Mouse (Mus musculus): Measurements from ENCODE around the gene Pklr. TPM values are rescaled to one million over a fixed set of nuclear protein-coding genes. Genes with fewer than 3 reads are reported as not detected.

Gene Pklr
- total and polyA plus RNA-seq, 2 experiments from 2014 or later = 0.05 TPM; not detected in 1

DNA sequence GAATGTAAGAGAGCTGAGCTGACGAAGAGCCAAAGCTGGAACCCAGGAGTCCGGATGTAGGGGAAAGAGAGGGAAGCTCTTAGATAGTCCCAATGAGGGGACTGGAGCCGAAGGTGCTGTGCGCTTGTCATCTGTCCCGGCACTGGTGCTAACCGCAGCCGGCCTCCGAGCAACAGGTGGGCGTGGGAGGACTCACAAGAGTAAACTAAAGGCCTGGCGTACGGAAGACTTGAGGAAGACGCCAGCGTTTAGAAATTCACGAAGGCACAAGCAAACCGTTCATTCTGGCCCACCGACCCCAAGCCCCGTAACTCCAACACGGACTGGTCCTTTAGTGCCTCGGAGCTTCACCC is 34.5 kb upstream of the Pklr start:
- Histone ChIP-seq H3K36me3 (ENCODE audit: insufficient read depth, low read length) (peaks cover 17% of the 10 kb centered on the region), H3K27me3 (ENCODE audit: insufficient read depth, low read length) (no peaks in the 10 kb centered on the region), H3K27ac (ENCODE audit: low read depth, low read length) (peak overlapping the region; percentile 57; the same call in 1 of the 2 replicates), H3K4me2 (ENCODE audit: low read depth, low read length, poor library complexity, severe bottlenecking) (peak overlapping the region; percentile 88), H3K9me3 (ENCODE audit: low read length) (no peaks in the 10 kb centered on the region), H3K4me1 (ENCODE audit: insufficient read depth, low read length) (peaks cover 11% of the 10 kb centered on the region; the same call in 1 of the 2 replicates), H3K4me3 (ENCODE audit: low read depth, low read length) (peak overlapping the region; percentile 60), H3K9ac (replicated peaks; ENCODE audit: low read length, poor library complexity, severe bottlenecking) (peak overlapping the region; percentile 52)
- 0% methylated on average over 19 of the region's 19 CpGs for WGBS
- no peak for TF ChIP-seq CTCF (IDR thresholded peaks at IDR 0.05)
- peak; percentile 45 for DNase-seq (ENCODE audit: low spot score)
- peak; percentile 14; the same call in 1 of the 2 replicates for ATAC-seq (ENCODE audit: low FRiP score)

DNA sequence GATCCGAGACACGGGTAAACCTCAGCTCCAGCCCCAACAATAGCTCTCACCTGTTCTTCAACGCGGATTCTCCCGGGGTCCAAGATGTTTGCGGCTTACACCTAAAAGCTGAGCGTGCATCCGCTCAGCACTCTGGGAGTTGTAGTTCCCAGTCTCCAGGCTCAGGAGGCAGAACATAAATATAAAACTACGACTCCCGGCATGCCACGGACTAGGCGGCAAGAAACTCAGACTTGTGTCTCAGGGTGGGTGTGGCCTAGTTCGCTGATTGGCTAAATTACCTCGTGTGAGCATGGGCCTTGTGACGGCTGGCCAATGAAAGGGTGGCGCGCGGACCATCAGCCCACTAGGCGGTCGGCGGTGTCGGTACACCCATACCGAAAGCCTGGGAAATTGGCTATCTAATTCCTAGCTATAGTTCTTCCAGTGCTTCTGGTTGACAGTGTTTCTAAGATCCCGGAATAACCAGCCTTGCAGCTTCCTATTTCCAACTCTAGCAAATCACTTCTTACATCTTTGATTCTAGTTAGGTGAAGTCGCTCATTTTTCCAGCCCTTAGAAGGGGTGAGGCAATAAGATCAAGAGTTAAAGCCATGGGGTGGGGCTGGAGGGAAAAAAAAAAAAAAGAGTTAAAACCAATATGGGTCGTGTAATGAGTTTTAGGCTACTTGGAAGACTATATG is 34.0 kb upstream of the Pklr start, which contains the start of gene Fdps:
Gene Fdps (minus strand): TSS at position 148 of the 683 bp plus-strand sequence.
- H3K36me3 ChIP-seq (ENCODE audit: insufficient read depth, low read length) = peaks cover 12% of the 10 kb centered on the region
- peaks cover 11% of the 10 kb centered on the region; the same call in 1 of the 2 replicates for H3K4me1 ChIP-seq (ENCODE audit: insufficient read depth, low read length)
- under 1% methylated on average over 26 of the region's 26 CpGs for WGBS

DNA sequence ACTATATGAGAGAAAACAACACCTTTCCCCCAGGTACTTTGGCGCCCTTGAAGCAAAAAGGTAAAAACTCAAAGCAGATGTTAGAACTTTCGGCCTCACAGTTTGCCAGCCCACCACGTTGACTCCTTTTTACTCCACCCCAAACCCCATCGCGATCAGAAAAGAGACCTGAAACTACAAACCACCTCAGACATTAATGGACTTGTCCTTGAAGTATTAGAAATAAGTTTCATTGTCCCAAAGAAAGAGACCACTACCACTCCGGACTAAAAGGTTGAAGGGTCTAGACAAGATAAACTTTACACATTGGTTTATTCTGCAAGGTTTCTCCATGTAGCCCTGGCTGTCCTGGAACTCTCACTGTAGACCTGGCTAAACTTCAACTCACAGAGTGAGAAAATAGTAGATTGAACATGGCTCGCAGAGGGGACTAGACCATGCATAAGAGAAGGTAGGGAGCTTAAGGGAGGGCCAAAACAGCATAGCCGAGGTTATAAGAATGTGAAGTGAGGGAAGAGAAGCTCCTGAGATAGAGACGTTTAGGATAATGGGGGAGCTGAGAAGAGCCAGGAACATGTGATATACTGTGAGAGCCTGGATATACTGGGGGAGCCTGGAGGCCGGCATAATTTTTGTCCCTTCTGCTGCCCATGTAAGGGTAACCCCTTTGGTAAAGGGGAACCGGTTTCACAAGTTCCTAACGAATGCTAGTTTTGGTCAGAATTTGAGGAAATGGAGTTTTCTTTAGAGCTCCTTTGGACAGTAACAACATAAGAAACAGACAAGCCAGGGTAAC is 33.2 kb upstream of the Pklr start:
- no peak overlapping the region for H3K9ac ChIP-seq (replicated peaks; ENCODE audit: low read length, poor library complexity, severe bottlenecking)

More for the DNA sequence above, 34.0 kb upstream of the Pklr start, which contains the start of gene Fdps:
- ATAC-seq (ENCODE audit: low FRiP score) = peak; percentile 99
- Histone ChIP-seq H3K4me3 (ENCODE audit: low read depth, low read length) (peak within 1 kb of the TSS; percentile 60), H3K27me3 (ENCODE audit: insufficient read depth, low read length) (no peaks in the 10 kb centered on the region), H3K4me2 (ENCODE audit: low read depth, low read length, poor library complexity, severe bottlenecking) (peak within 1 kb of the TSS; percentile 88), H3K27ac (ENCODE audit: low read depth, low read length) (peak within 1 kb of the TSS; percentile 57), H3K9ac (replicated peaks; ENCODE audit: low read length, poor library complexity, severe bottlenecking) (peak within 1 kb of the TSS; percentile 52), H3K9me3 (ENCODE audit: low read length) (no peaks in the 10 kb centered on the region)
- DNase-seq (ENCODE audit: low spot score) = peak; percentile 100
- peak; percentile 55 for TF ChIP-seq CTCF (IDR thresholded peaks at IDR 0.05)

DNA sequence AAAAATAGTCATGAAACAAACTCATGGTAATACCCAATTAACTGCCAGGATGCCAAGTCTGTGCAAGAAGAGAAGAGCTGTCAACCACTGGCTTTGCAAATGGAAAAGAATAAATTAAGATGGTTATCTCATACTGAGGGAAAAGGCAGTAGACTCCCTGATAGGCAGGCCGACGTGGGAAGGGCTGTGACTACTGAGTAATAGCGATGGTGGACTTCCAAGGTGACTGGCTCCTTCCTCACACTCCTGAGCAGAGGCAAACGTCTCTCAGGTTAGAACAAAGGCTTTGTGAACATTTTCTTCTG is 32.7 kb upstream of the Pklr start:
- WGBS = 71% methylated on average over 4 of the region's 4 CpGs
- Histone ChIP-seq H3K4me1 (ENCODE audit: insufficient read depth, low read length) (peaks cover 11% of the 10 kb centered on the region; the same call in 1 of the 2 replicates), H3K4me3 (ENCODE audit: low read depth, low read length) (no peak overlapping the region), H3K36me3 (ENCODE audit: insufficient read depth, low read length) (peaks cover 4% of the 10 kb centered on the region), H3K9ac (replicated peaks; ENCODE audit: low read length, poor library complexity, severe bottlenecking) (no peak overlapping the region), H3K4me2 (ENCODE audit: low read depth, low read length, poor library complexity, severe bottlenecking) (no peak overlapping the region), H3K9me3 (ENCODE audit: low read length) (no peaks in the 10 kb centered on the region), H3K27ac (ENCODE audit: low read depth, low read length) (no peak overlapping the region), H3K27me3 (ENCODE audit: insufficient read depth, low read length) (no peaks in the 10 kb centered on the region)
- no peak for TF ChIP-seq CTCF (IDR thresholded peaks at IDR 0.05)
- DNase-seq (ENCODE audit: low spot score) = no peak
- no peak for ATAC-seq (ENCODE audit: low FRiP score)

More for the DNA sequence above, 33.2 kb upstream of the Pklr start:
- DNase-seq (ENCODE audit: low spot score) (no peak), ATAC-seq (ENCODE audit: low FRiP score) (no peak)
- Histone ChIP-seq H3K4me1 (ENCODE audit: insufficient read depth, low read length) (peaks cover 11% of the 10 kb centered on the region; the same call in 1 of the 2 replicates), H3K9me3 (ENCODE audit: low read length) (no peaks in the 10 kb centered on the region), H3K27ac (ENCODE audit: low read depth, low read length) (0 out of 2 replicates have a peak overlapping the region, but pooled peaks have one; percentile 32), H3K27me3 (ENCODE audit: insufficient read depth, low read length) (no peaks in the 10 kb centered on the region), H3K36me3 (ENCODE audit: insufficient read depth, low read length) (peaks cover 10% of the 10 kb centered on the region), H3K4me3 (ENCODE audit: low read depth, low read length) (peak overlapping the region; percentile 60; the same call in 1 of the 2 replicates), H3K4me2 (ENCODE audit: low read depth, low read length, poor library complexity, severe bottlenecking) (peak overlapping the region; percentile 50)
- no peak for TF ChIP-seq CTCF (IDR thresholded peaks at IDR 0.05)
- WGBS = 70% methylated on average over 12 of the region's 12 CpGs

DNA sequence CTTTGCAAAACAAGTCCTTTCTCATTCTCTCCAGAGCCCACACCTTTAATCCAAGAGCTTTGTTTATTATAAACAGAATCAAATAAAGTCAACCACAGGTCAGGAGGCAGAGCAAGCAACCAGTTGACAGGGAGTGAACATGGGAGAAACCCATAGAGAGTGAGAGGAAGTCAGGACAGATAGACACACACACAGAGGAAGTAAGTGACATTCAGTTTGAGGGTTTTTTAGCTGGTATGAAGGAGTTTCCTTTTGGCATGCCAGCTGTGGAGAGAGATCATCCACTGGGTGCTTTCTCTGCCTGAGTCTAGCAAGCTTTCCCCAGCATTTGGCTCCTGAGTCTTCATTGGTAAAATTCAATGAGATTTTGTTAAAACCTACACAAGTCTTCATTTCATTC is 29.1 kb upstream of the Pklr start:
- no peak for TF ChIP-seq CTCF (IDR thresholded peaks at IDR 0.05)
- no peaks in the 10 kb centered on the region for H3K27me3 ChIP-seq (ENCODE audit: insufficient read depth, low read length)
- DNase-seq (ENCODE audit: low spot score) (no peak), ATAC-seq (ENCODE audit: low FRiP score) (no peak)
- no peak overlapping the region for H3K27ac ChIP-seq (ENCODE audit: low read depth, low read length)
- H3K4me2 ChIP-seq (ENCODE audit: low read depth, low read length, poor library complexity, severe bottlenecking) = no peak overlapping the region
- H3K4me1 ChIP-seq (ENCODE audit: insufficient read depth, low read length) = no peaks in the 10 kb centered on the region
- no peak overlapping the region for H3K4me3 ChIP-seq (ENCODE audit: low read depth, low read length)
- no peaks in the 10 kb centered on the region for H3K9me3 ChIP-seq (ENCODE audit: low read length)
- no peaks in the 10 kb centered on the region for H3K36me3 ChIP-seq (ENCODE audit: insufficient read depth, low read length)
- H3K9ac ChIP-seq (replicated peaks; ENCODE audit: low read length, poor library complexity, severe bottlenecking) = no peak overlapping the region

DNA sequence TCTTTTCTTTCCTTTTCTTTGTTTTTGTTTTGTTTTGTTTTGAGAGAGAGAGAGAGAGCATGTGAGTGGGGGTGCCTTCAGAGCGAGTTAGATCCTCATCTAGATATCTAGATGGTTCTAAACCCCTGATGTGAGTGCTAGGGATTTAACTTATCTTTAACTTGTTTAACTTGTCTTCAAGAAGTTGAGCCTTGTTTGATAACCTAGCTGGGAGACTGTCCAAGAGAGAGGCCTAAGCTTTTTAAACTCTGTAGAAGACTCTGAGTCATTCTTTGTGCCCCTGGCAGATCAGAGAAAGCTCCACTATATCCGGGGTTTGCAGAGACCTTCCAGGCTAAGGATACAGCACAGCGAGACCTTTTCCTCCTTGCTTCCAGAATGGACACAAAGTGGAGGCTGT is 28.4 kb upstream of the Pklr start:
- Histone ChIP-seq H3K27me3 (ENCODE audit: insufficient read depth, low read length) (no peaks in the 10 kb centered on the region), H3K9me3 (ENCODE audit: low read length) (no peaks in the 10 kb centered on the region), H3K4me3 (ENCODE audit: low read depth, low read length) (no peak overlapping the region), H3K36me3 (ENCODE audit: insufficient read depth, low read length) (no peaks in the 10 kb centered on the region), H3K4me1 (ENCODE audit: insufficient read depth, low read length) (no peaks in the 10 kb centered on the region), H3K27ac (ENCODE audit: low read depth, low read length) (no peak overlapping the region), H3K4me2 (ENCODE audit: low read depth, low read length, poor library complexity, severe bottlenecking) (no peak overlapping the region), H3K9ac (replicated peaks; ENCODE audit: low read length, poor library complexity, severe bottlenecking) (no peak overlapping the region)
- TF ChIP-seq CTCF (IDR thresholded peaks at IDR 0.05) = no peak
- ATAC-seq (ENCODE audit: low FRiP score) (no peak), DNase-seq (ENCODE audit: low spot score) (no peak)
- 68% methylated on average over 3 of the region's 3 CpGs for WGBS
